Mouse (Mus musculus): ENCODE data around the gene Sh3d19. TPM values are rescaled to one million over a fixed set of nuclear protein-coding genes. Genes with fewer than 3 reads are reported as not detected.
A peak's percentile ranks its signal among the peaks of the same experiment; 100 is the strongest.
"Not testable (repeated sequence)": the region's sequence is repeated elsewhere in the genome, so short reads cannot be mapped to it uniquely, and the experiment has no call there.

The Sh3d19 gene
- polyA plus RNA-seq, 1 experiment, result 40.7 TPM

DNA sequence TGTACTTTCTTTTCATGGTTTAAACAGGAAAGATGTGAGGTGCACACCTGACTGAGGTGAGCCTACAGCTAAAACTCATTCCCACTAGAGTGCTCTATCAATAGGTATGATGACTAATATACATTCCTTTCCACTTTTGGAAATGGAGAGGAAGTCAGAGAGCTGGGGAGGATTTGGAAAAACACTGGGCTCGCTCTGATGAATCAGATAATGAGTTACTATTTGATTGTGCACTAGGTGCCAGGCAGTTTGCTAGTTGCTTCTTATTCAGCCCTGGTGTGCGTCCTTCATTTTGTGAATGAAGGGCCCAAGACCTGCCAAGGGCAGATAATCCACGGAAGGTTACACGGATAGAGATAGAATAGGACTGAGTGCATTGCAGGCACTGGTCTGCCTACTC is 9.1 kb downstream of the Sh3d19 start:
- no peak for DNase-seq (ENCODE audit: low read depth)

- not testable (repeated sequence) for DNase-seq (ENCODE audit: low read depth)
These were observed 10.9 kb downstream of the Sh3d19 start for GRCm38 (mm10) chr3:85981761-85982160.

- no peak for DNase-seq (ENCODE audit: low read depth)
These were observed 13.6 kb downstream of the Sh3d19 start for GRCm38 (mm10) chr3:85984537-85984936.

DNA sequence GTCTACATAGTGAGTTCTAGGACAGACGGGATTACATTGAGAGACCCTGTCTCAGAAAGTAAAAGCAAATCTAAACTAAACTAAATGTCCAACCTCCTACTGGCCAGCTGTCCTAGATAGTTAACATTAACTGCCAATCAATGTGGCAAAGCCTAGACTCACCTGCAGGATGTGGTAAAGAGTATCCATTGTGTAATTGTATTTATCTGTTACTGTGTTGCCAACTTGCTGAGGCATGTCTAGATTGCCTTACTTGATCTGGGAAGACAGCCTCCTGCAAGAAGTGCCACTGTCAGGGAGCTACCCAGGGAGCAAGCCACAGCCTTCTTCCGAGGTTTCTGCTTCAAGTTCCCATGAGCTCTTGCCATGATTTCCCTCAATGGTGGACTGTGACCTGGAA is 16.3 kb downstream of the Sh3d19 start:
- DNase-seq (ENCODE audit: low read depth), result peak; percentile 77

DNA sequence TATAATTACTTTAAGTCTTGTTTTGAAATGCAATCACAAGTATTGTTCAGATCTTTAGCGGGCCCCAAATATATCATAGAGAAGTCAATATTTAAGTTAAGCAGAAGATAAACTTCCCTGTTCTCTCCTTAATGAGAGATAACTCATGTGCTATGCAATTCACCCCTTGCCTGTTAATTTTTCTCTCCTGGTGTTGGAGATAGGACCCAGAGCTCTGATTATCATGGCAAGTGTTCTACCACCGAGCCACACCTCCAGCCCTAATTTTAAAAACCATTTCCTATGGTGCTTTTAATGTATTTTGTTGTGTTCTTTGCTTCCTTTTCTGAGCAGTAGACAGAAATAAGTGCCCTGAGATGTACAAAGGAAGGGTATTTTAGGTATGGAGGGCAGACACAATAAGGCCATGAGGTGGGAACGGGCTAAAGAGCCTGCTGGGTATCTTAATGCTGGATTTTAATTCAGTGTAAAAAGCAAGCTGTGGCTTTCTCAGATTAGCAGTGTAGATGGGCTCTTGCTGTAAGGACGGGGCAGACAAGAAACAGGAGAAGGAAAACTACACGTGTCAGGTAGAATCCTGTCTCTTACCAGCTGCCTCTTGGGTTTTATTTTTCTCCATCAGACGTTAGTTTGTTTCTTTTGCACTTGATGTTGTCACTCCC is 20.4 kb downstream of the Sh3d19 start:
- DNase-seq (ENCODE audit: low read depth), result no peak

GRCm38 (mm10) chr3:85991802-85992156 is 20.9 kb downstream of the Sh3d19 start:
- DNase-seq (ENCODE audit: low read depth), result no peak

DNA sequence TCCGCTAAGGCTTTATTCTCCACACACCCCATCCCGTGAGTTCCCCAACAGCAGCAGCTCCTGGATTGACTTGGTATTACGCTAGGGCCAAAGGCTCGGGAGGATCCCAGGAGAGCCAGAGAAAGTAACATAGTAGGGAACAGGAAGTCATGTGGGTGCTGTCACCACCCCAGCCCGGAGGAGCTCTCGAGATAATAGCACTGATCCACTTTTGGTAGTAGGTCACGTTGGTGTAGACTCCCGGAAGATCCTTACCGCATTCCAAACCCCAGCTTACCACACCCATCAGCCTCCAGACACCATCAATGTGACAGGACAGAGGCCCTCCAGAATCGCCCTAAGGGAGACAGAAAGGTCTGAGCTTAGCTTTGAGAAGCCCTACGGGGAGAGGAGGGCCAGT is 22.8 kb downstream of the Sh3d19 start:
- DNase-seq (ENCODE audit: low read depth), result no peak

GRCm38 (mm10) chr3:85994645-85995044 is 23.7 kb downstream of the Sh3d19 start:
- no peak for DNase-seq (ENCODE audit: low read depth)

DNA sequence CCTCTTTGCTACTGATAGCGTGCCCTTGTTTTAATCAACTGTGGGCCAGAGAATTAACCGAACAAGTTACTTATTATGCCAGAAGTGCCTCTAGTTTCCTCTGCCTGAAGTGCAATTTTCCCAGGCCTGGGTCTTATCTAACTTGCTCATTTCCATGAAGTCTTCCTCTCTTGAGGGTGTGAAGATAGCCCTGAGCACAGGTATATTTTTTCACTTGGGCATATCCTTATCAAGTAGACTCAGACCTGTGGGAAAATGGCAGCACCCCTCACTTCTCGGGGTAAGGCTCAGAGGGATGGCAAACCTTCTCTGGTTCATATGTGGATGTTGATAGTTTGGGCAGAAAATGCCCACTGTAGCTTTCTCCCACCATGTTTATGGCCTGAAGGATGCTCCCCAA is 30.4 kb downstream of the Sh3d19 start:
- no peak for DNase-seq (ENCODE audit: low read depth)

DNA sequence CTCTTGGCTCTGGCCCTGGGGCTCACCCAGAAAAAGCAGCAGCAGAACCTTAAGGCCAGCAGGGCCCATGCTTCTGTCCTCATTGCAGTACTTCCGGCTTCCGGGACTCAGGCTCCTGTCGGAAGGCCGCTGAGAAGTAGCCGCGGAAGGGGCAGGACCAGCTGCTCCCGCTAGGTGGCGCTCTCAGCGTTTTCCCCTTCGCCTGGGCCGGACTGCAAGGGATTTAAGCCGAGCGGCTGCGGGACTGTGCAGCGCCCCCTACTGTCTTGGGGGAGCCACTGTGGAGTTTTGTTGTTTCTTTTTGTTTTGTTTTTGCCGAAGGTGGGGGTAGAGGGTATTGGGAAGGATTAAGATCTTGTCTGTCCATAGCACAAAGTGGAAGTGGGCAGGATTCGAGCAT is 31.5 kb downstream of the Sh3d19 start, which contains the start of gene Prss48:
Prss48 (minus strand) TSS at position 69 of the 400 bp plus-strand sequence.
- DNase-seq (ENCODE audit: low read depth), result no peak

DNA sequence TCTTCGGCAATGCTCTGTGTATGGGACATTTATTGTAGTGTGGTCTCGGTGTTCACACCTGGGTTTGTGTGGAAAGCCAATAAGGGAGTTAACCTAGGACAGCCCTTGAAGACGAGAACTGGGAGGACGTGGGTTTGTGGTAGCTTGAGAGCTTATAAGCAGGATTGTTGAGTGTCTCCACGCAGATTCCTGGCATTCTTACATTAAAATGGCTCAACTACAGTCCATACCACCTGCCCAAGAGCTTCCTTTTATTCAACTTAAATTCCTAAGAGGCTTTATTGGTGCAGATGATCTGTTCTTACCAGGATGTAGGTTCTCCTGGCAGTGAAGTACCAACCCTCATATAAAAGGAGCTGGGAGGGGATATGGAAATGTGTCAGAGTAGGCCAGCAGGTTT is 32.0 kb downstream of the Sh3d19 start:
- no peak for DNase-seq (ENCODE audit: low read depth)

DNA sequence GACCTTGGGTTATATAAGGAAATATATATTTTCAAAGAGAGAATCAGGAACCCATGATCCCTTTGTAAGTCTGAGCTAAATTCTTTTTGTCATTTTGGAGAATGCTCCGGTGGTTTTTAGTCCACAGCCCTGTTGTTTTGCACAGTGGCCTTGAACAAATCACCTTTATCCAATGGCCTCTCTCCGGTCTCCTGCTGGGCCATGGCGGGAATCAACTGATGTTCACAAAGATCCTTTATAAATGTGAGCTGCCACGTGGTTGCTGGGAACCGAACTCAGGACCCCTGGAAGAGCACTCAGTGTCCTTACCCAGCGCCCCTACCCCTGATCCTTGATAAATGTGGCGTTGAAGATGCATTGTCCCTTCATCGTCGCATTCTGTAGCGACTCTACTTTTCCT is 33.8 kb downstream of the Sh3d19 start:
- no peak for DNase-seq (ENCODE audit: low read depth)

DNA sequence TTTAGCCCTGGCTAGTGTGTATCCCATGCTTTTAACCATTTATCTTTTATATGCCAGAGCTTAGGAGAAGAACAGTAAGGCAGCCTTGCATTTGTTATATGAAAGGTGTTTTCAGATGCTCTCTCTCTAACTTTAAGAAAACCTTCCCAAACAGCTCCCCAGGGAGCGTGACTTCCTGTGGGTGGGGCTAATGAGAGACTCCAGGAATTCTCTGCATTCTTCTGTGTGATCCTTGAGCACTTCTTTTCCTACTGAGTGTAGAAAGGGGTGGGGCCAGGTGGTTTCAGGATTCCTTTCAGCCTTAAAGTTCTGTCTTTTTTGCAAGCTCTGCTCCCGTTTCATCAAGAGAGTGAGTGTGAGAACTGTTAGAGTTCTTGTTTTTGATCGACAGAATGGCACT is 39.7 kb downstream of the Sh3d19 start:
- no peak for DNase-seq (ENCODE audit: low read depth)

GRCm38 (mm10) chr3:86011373-86011772 is 40.5 kb downstream of the Sh3d19 start:
- no peak for DNase-seq (ENCODE audit: low read depth)

- no peak for DNase-seq (ENCODE audit: low read depth)
These were observed 40.9 kb downstream of the Sh3d19 start for GRCm38 (mm10) chr3:86011833-86012232.

- no peak for DNase-seq (ENCODE audit: low read depth)
These were observed 42.9 kb downstream of the Sh3d19 start for GRCm38 (mm10) chr3:86013837-86014236.

DNA sequence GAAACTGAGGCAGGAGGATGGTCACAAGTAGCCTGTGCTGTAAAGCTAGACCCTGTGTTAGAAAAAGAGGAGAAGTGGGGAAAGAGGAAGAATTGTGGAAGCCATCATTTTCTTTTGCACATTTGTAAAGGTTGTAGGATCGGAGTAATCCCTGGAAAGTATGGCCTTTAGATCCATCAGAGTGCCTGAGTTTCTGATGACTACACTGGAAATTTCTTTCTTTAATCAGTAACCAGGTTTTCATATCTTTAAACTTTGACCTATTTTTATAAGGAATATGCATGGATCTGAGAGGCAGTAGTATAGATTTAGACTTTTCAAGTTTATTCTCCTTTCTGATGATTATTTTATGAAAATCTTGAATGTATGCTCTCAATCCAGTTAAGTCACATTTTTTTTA is 46.1 kb downstream of the Sh3d19 start:
- DNase-seq (ENCODE audit: low read depth), result no peak

DNA sequence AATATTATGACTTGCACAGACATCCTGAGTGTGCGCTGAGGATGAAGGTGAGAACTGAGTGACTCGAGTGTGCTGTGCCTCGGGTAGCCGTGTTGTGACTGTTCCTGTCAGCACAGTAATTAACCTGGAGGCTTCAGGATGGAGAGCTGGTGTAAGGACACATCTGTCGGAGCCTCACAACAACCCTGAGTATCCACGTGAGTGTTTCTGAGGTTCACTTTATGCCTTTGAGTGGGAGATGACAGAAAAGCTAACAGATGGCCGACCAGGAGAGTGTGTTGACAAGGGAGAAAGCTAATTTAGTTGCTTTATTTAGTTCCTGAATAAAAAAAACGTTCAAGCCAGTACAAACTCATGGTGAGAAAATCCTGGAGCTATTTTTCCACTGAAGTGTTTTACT is 46.6 kb downstream of the Sh3d19 start:
- DNase-seq (ENCODE audit: low read depth), result no peak

- DNase-seq (ENCODE audit: low read depth), result no peak
These were observed 50.2 kb downstream of the Sh3d19 start for GRCm38 (mm10) chr3:86020921-86021650.

GRCm38 (mm10) chr3:86021651-86022050 is 50.7 kb downstream of the Sh3d19 start:
- no peak for DNase-seq (ENCODE audit: low read depth)

DNA sequence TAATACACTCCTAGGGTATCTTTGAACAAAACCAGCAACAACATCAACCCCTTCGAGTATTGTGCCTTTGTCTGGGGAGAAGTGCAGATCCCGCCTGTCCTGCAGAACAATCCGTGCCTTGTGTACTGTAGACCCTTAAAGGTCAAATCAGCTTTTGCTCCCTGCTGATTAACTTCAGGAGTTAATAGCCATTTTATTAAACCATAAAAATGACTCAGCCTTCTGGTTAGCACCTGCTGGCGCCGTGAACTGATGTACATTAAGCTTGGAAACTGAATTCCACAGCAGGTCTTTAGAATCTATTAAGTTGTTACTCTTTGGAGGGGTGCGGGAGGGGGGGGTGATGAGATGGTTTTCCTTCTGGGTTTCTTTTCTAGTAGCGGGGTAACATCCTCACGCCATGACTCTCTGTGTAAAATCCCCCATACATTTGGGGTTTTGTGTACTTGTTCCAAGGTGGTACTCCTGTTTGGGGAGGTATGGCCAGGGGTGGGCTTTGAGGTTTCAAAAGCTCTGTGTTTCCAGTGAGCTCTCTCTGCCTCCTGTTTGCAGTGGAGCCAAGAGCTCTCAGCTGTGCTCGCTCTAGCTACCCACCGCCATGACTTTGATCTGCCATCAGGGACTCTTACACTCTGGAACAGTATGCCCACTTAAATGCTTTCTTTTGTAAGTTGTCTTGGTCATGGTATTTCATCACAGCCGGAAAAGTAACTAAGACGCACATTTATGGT is 53.3 kb downstream of the Sh3d19 start:
- no peak for DNase-seq (ENCODE audit: low read depth)

- DNase-seq (ENCODE audit: low read depth), result no peak
These were observed 54.6 kb downstream of the Sh3d19 start for GRCm38 (mm10) chr3:86025341-86026137.
